Mouse (Mus musculus) embryonic fibroblast, embryonic 13.5 days (primary cell): ENCODE measurements around the gene Hgfac.

Source experiments
- CTCF ChIP-seq: IDR thresholded peaks from 2 replicates; pipeline ENCODE4 v1.5.1; 2011; ENCODE audit warnings: mild to moderate bottlenecking, control low read depth, low read length, moderate library complexity, borderline replicate concordance; ENCODE audit not compliant: insufficient read depth
- POLR2A ChIP-seq: IDR thresholded peaks from 2 replicates; pipeline ENCODE4 v1.6.1; 2011; ENCODE audit warnings: low read depth, mild to moderate bottlenecking, control low read depth, low read length, moderate library complexity

- TF ChIP-seq CTCF, result no peak
- TF ChIP-seq POLR2A, result no peak
Observed at GRCm38 (mm10) chr5:35076369-35076768, 35.1 kb downstream of the Hgfac start.
